Mouse (Mus musculus) megakaryocyte, embryonic 14.5 days (primary cell): ENCODE measurements around the gene Gpr176.

ENCODE experiments used
- FLI1 ChIP-seq: IDR thresholded peaks from 2 replicates; pipeline ENCODE4 v1.6.1; 2012; ENCODE audit warnings: low read length, inconsistent platforms, mixed read lengths
- GATA1 ChIP-seq: IDR thresholded peaks from 3 replicates; pipeline ENCODE4 v1.6.1; 2012; ENCODE audit warnings: mixed read lengths, low read length, inconsistent platforms, borderline replicate concordance

DNA sequence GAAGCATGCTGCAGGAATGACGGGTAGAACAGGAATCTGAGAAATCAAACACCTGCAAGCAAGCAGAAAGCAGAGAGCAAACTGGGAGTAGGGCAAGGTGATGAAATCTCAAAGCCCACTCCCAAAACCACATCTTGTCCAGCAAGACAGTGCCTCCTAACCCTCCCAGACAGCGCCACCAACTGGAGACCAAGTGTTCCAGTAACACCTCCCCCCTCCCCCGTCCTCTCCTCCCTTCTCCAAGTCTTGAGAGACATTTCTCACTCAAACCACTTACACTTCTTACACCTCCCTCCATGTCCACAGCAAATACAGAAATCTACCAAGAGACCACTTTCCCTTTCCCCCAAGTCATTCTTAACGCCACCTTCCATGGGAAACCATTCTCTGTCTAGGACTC is 51.4 kb downstream of the Gpr176 start:
- TF ChIP-seq GATA1 (no peak), FLI1 (no peak)
